Mouse (Mus musculus) left cerebral cortex, postnatal 14 days (tissue): ENCODE data around the gene Mettl16. TPM values are rescaled to one million over a fixed set of nuclear protein-coding genes. Genes with fewer than 3 reads are reported as not detected.
A peak's percentile ranks its signal among the peaks of the same experiment; 100 is the strongest.

ENCODE experiments used
- DNase-seq, 2 experiments: peaks; one replicate each; pipeline ENCODE4 v3.0.0; 2021 to 2022; ENCODE audit warnings: low spot score in 2 of 2, mixed read lengths in 1 of 2
- intact Hi-C: fragments of 180-260 bp; cut with DNase I; formaldehyde crosslinking; loops from one replicate; pipeline ENCODE4 v1.15.1; 2025
- long read RNA-seq, 2 experiments: library from polyadenylated mRNA; stranded (forward); transcript quantifications; one replicate each; pipeline ENCODE4 v2.0.0; 2021
- total RNA-seq, 2 experiments: library from RNA; stranded (reverse); gene quantifications; 2 replicates each; pipeline ENCODE4 v1.2.3; 2021

Gene Mettl16
- total RNA-seq, result 10 to 100 TPM; 19.2 to 24.0 TPM
- long read RNA-seq, experiment 1, full-length matches to known transcripts, result 13 of 23 reads
- long read RNA-seq, experiment 1, partial matches to known transcripts, result 1 of 23 reads
- long read RNA-seq, experiment 1, other reads (novel, unspliced or antisense), result 9 of 23 reads
- long read RNA-seq, experiment 2, full-length matches to known transcripts, result 17 of 19 reads
- long read RNA-seq, experiment 2, partial matches to known transcripts, result 0 of 19 reads
- long read RNA-seq, experiment 2, other reads (novel, unspliced or antisense), result 2 of 19 reads

GRCm38 (mm10) chr11:74770595-74771207 is at the start of gene Mettl16:
Gene Mettl16 (plus strand): TSS chr11:74770830.
- intact Hi-C loops, result loop anchor here (5.0 to 10.0 kb wide), 2 partner anchors 48 to 96 kb away; partner anchors contain the start of gene Pafah1b1

GRCm38 (mm10) chr11:74721141-74721540 is 49.5 kb upstream of the Mettl16 start:
- intact Hi-C loops, result loop anchor here (5.0 kb wide), 2 partner anchors 44 to 51 kb away; partner anchors contain the start of gene Mettl16
- no peak for DNase-seq

More at GRCm38 (mm10) chr11:74770595-74771207, at the start of gene Mettl16:
- peak; percentile 97 for DNase-seq

- intact Hi-C loops, result loop anchor here (5.0 kb wide), 2 partner anchors 45 to 50 kb away; partner anchors contain the start of gene Mettl16
- DNase-seq, result no peak
Observed at GRCm38 (mm10) chr11:74721971-74722370, 48.7 kb upstream of the Mettl16 start.

GRCm38 (mm10) chr11:74723357-74724234 is 47.0 kb upstream of the Mettl16 start:
- peak; percentile 72 to 82 for DNase-seq
- intact Hi-C loops, result loop anchor here (5.0 kb wide), 2 partner anchors 46 to 49 kb away; partner anchors contain the start of gene Mettl16

GRCm38 (mm10) chr11:74724235-74724791 is 46.3 kb upstream of the Mettl16 start, which contains the start of gene Pafah1b1:
Gene Pafah1b1 (minus strand): TSS chr11:74724670.
- DNase-seq, result peak; percentile 95
- intact Hi-C loops, result loop anchor here (5.0 kb wide), 2 partner anchors 47 to 48 kb away; partner anchors contain the start of gene Mettl16

GRCm38 (mm10) chr11:74725181-74725580 is 45.4 kb upstream of the Mettl16 start:
- intact Hi-C loops, result no loop called here
- DNase-seq, result no peak

GRCm38 (mm10) chr11:74734917-74735316 is 35.7 kb upstream of the Mettl16 start:
- DNase-seq, result peak; percentile 12 to 15
- intact Hi-C loops, result no loop called here

GRCm38 (mm10) chr11:74737861-74738260 is 32.8 kb upstream of the Mettl16 start:
- no peak for DNase-seq
- intact Hi-C loops, result no loop called here

GRCm38 (mm10) chr11:74748022-74748421 is 22.6 kb upstream of the Mettl16 start:
- intact Hi-C loops, result no loop called here
- no peak for DNase-seq

GRCm38 (mm10) chr11:74749241-74749640 is 21.4 kb upstream of the Mettl16 start:
- DNase-seq, result no peak
- intact Hi-C loops, result no loop called here

- intact Hi-C loops, result no loop called here
Observed at GRCm38 (mm10) chr11:74750662-74751351, 19.8 kb upstream of the Mettl16 start.

GRCm38 (mm10) chr11:74751352-74752066 is 19.1 kb upstream of the Mettl16 start:
- DNase-seq, result peak in 1 of 2 experiments; percentile 15
- intact Hi-C loops, result no loop called here

More at GRCm38 (mm10) chr11:74750662-74751351, 19.8 kb upstream of the Mettl16 start:
- DNase-seq, result no peak

- no peak for DNase-seq
- intact Hi-C loops, result no loop called here
Observed at GRCm38 (mm10) chr11:74756631-74757030, 14.0 kb upstream of the Mettl16 start.

GRCm38 (mm10) chr11:74761011-74761705 is 9.5 kb upstream of the Mettl16 start:
- intact Hi-C loops, result no loop called here
- DNase-seq, result no peak

GRCm38 (mm10) chr11:74763960-74764625 is 6.5 kb upstream of the Mettl16 start:
- intact Hi-C loops, result no loop called here

GRCm38 (mm10) chr11:74767469-74767868 is 3.2 kb upstream of the Mettl16 start:
- no peak for DNase-seq
- intact Hi-C loops, result no loop called here

More at GRCm38 (mm10) chr11:74763960-74764625, 6.5 kb upstream of the Mettl16 start:
- no peak for DNase-seq

GRCm38 (mm10) chr11:74768045-74768444 is 2.6 kb upstream of the Mettl16 start:
- intact Hi-C loops, result no loop called here
- DNase-seq, result peak; percentile 12 to 17
